Mouse (Mus musculus): ENCODE data around the gene Ppip5k2. TPM values are rescaled to one million over a fixed set of nuclear protein-coding genes. Genes with fewer than 3 reads are reported as not detected.

The Ppip5k2 gene
- total and polyA plus RNA-seq, 3 experiments: 10.0 to 94.3 (median 71.2) TPM

DNA sequence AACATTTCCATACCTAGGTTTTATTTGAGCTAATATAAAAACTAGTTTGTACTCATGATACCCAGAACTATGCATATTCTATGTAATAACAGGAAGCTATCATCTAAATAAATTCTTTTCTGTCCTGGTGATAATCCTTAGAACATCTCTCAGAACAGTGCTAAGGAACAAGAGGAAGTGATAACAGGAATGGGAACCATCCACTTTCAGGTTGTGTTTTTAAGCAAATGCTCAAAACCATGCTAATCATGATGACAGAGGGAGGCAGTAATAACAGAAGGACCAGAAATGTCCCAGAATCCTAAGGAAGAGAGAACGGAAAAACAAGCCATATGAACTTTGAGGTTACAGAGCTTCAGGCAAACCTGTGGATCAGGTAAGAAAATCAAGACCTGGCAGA is 72.9 kb downstream of the Ppip5k2 start:
- Histone ChIP-seq H3K9me3 (replicated peaks) (no peaks in the 10 kb centered on the region), H3K4me1 (ENCODE audit: insufficient read depth, low read depth, low read length) (no peaks in the 10 kb centered on the region), H3K4me3 (ENCODE audit: low read depth, low read length) (no peak overlapping the region), H3K36me3 (replicated peaks) (no peaks in the 10 kb centered on the region), H3K27me3 (ENCODE audit: insufficient read depth, low read length) (peaks cover 4% of the 10 kb centered on the region; the same call in 1 of the 2 replicates)
- TF ChIP-seq GATA2 (IDR thresholded peaks at IDR 0.05; ENCODE audit: borderline replicate concordance, low read depth, low read length) (no peak), TAL1 (conservative IDR thresholded peaks at IDR 0.05; ENCODE audit: low read depth, low read length) (no peak), POLR2AphosphoS5 (IDR thresholded peaks at IDR 0.05; ENCODE audit: insufficient replicate concordance, low read depth, low read length) (no peak), GATA1 (IDR thresholded peaks at IDR 0.05; ENCODE audit: borderline replicate concordance, low read length) (no peak), CTCF (IDR thresholded peaks at IDR 0.05; ENCODE audit: low read depth, low read length) (no peak)
- ATAC-seq (ENCODE audit: extremely low read depth, insufficient number of reproducible peaks, low FRiP score, poor library complexity, severe bottlenecking) (no peak), DNase-seq (ENCODE audit: low spot score) (no peak)

DNA sequence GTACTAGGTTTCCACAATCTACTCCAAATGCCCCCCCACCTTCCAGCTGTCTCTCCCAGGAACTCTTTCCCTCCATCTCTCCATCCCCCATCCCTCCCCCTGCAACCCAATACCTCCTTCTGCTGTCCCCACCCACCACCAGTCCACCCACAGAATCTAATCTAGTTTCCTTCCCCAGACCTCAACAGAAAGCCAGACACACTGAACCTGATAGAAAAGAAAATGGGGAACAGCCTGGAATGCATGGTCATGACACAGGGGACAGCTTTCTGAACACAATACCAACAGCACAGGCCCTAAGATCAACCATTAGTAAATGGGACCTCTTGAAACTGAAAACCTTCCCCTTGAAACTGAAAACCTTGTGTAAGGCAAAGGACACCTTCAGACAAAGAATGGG is 76.4 kb downstream of the Ppip5k2 start:
- Histone ChIP-seq H3K36me3 (replicated peaks) (no peaks in the 10 kb centered on the region), H3K27me3 (ENCODE audit: insufficient read depth, low read length) (no peaks in the 10 kb centered on the region), H3K9me3 (replicated peaks) (no peaks in the 10 kb centered on the region), H3K4me1 (ENCODE audit: insufficient read depth, low read depth, low read length) (no peaks in the 10 kb centered on the region), H3K4me3 (ENCODE audit: low read depth, low read length) (no peak overlapping the region)
- DNase-seq (ENCODE audit: low spot score) (no peak), ATAC-seq (ENCODE audit: extremely low read depth, insufficient number of reproducible peaks, low FRiP score, poor library complexity, severe bottlenecking) (no peak)
- TF ChIP-seq GATA2 (IDR thresholded peaks at IDR 0.05; ENCODE audit: borderline replicate concordance, low read depth, low read length) (no peak), CTCF (IDR thresholded peaks at IDR 0.05; ENCODE audit: low read depth, low read length) (no peak), POLR2AphosphoS5 (IDR thresholded peaks at IDR 0.05; ENCODE audit: insufficient replicate concordance, low read depth, low read length) (no peak), TAL1 (conservative IDR thresholded peaks at IDR 0.05; ENCODE audit: low read depth, low read length) (no peak), GATA1 (IDR thresholded peaks at IDR 0.05; ENCODE audit: borderline replicate concordance, low read length) (no peak)

DNA sequence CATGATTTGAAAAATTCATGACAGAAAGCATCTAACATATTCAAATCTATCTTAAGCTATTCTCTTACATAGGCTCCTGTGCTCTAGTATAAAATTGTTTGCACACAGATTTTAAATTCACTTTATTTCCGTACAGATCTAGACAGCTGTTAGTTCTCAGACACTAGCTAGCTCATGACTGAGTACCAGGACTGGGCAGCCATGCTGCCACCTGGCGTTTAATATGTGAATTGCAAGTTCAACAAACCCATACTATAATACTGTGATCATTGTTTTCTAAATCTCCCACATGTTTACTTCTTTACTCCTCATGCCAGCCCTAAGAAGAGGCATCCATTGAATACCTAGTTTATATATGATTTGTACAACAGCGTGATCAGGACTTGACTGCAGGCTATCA is 81.5 kb downstream of the Ppip5k2 start:
- H3K27me3 ChIP-seq (ENCODE audit: insufficient read depth, low read length): no peaks in the 10 kb centered on the region
- H3K9me3 ChIP-seq (replicated peaks): no peaks in the 10 kb centered on the region
- ATAC-seq (ENCODE audit: extremely low read depth, insufficient number of reproducible peaks, low FRiP score, poor library complexity, severe bottlenecking) (peak; percentile 77), DNase-seq (ENCODE audit: low spot score) (peak; percentile 14)
- TF ChIP-seq TAL1 (conservative IDR thresholded peaks at IDR 0.05; ENCODE audit: low read depth, low read length) (no peak), CTCF (IDR thresholded peaks at IDR 0.05; ENCODE audit: low read depth, low read length) (peak; percentile 75)
- H3K4me3 ChIP-seq (ENCODE audit: low read depth, low read length): no peak overlapping the region
- no peaks in the 10 kb centered on the region for H3K36me3 ChIP-seq (replicated peaks)
- H3K4me1 ChIP-seq (ENCODE audit: insufficient read depth, low read depth, low read length): no peaks in the 10 kb centered on the region

DNA sequence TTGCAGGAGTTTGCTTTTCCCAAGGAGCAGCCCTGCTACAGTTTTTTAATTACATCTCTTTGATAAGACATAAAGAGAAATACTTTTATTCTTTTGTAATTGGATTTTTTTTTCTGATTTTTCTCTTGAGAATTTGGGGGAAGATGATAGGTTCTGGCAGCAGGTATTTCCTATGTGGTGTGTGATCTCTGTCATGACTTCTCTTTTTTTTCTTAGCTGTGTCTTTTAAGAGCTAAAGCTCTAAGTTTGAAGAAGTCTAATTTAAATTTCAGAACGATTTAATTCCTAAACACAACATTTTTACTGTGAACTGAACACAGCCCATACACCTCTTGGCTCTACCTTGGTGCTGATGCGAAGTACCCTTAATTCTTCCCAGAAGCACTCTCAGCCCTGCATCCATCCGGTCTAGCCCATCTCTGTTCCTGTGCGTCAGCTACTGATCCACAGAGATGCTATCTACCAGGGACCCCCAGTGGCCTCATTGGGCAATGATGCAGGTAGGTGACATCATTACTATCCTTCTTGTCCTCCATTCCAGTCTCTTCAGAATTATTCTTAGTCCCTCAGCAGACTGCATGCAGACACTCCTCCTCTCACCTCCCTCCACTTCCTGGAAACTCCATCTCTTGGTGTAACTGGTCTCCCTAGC is 93.6 kb downstream of the Ppip5k2 start:
- TF ChIP-seq CTCF (IDR thresholded peaks at IDR 0.05; ENCODE audit: low read depth, low read length) (no peak), POLR2AphosphoS5 (IDR thresholded peaks at IDR 0.05; ENCODE audit: insufficient replicate concordance, low read depth, low read length) (no peak), GATA1 (IDR thresholded peaks at IDR 0.05; ENCODE audit: borderline replicate concordance, low read length) (no peak), GATA2 (IDR thresholded peaks at IDR 0.05; ENCODE audit: borderline replicate concordance, low read depth, low read length) (no peak), TAL1 (conservative IDR thresholded peaks at IDR 0.05; ENCODE audit: low read depth, low read length) (no peak)
- ATAC-seq (ENCODE audit: extremely low read depth, insufficient number of reproducible peaks, low FRiP score, poor library complexity, severe bottlenecking) (no peak), DNase-seq (ENCODE audit: low spot score) (no peak)
- H3K36me3 ChIP-seq (replicated peaks): no peaks in the 10 kb centered on the region
- H3K27me3 ChIP-seq (ENCODE audit: insufficient read depth, low read length): peaks cover 2% of the 10 kb centered on the region; the same call in 1 of the 2 replicates
- H3K9me3 ChIP-seq (replicated peaks): no peaks in the 10 kb centered on the region
- H3K4me1 ChIP-seq (ENCODE audit: insufficient read depth, low read depth, low read length): no peaks in the 10 kb centered on the region
- no peak overlapping the region for H3K4me3 ChIP-seq (ENCODE audit: low read depth, low read length)

DNA sequence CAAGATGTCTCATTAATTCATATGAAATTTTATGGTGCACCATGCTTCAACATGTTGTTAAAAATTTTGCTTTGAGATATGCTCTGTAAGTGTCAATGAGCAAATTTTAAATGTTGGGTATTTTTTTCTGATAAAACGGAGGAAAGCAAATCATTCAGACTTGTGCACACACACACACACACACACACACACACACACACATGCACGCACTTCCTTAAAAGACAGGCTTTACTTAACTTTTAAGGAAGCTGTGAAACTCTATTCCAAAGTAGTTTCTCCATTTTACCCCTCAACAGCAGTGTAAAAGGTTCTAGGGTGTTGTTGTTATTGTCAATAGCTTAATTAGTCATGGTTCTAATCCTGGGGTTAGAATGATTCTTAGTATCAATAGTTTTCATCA is 94.1 kb downstream of the Ppip5k2 start:
- no peaks in the 10 kb centered on the region for H3K36me3 ChIP-seq (replicated peaks)
- ATAC-seq (ENCODE audit: extremely low read depth, insufficient number of reproducible peaks, low FRiP score, poor library complexity, severe bottlenecking) (no peak), DNase-seq (ENCODE audit: low spot score) (no peak)
- H3K9me3 ChIP-seq (replicated peaks): no peaks in the 10 kb centered on the region
- TF ChIP-seq GATA1 (IDR thresholded peaks at IDR 0.05; ENCODE audit: borderline replicate concordance, low read length) (no peak), TAL1 (conservative IDR thresholded peaks at IDR 0.05; ENCODE audit: low read depth, low read length) (no peak), GATA2 (IDR thresholded peaks at IDR 0.05; ENCODE audit: borderline replicate concordance, low read depth, low read length) (no peak), CTCF (IDR thresholded peaks at IDR 0.05; ENCODE audit: low read depth, low read length) (no peak), POLR2AphosphoS5 (IDR thresholded peaks at IDR 0.05; ENCODE audit: insufficient replicate concordance, low read depth, low read length) (no peak)
- peaks cover 2% of the 10 kb centered on the region; the same call in 1 of the 2 replicates for H3K27me3 ChIP-seq (ENCODE audit: insufficient read depth, low read length)
- H3K4me1 ChIP-seq (ENCODE audit: insufficient read depth, low read depth, low read length): no peaks in the 10 kb centered on the region
- no peak overlapping the region for H3K4me3 ChIP-seq (ENCODE audit: low read depth, low read length)

- no peak for TF ChIP-seq CTCF (IDR thresholded peaks at IDR 0.05; ENCODE audit: low read depth, low read length)
- TF ChIP-seq GATA2 (IDR thresholded peaks at IDR 0.05; ENCODE audit: borderline replicate concordance, low read depth, low read length): no peak
- no peak for TF ChIP-seq TAL1 (conservative IDR thresholded peaks at IDR 0.05; ENCODE audit: low read depth, low read length)
- no peak for TF ChIP-seq GATA1 (IDR thresholded peaks at IDR 0.05; ENCODE audit: borderline replicate concordance, low read length)
- TF ChIP-seq POLR2AphosphoS5 (IDR thresholded peaks at IDR 0.05; ENCODE audit: insufficient replicate concordance, low read depth, low read length): no peak
- Histone ChIP-seq H3K4me3 (ENCODE audit: low read depth, low read length) (no peak overlapping the region), H3K4me1 (ENCODE audit: insufficient read depth, low read depth, low read length) (no peaks in the 10 kb centered on the region), H3K9me3 (replicated peaks) (no peaks in the 10 kb centered on the region), H3K36me3 (replicated peaks) (no peaks in the 10 kb centered on the region), H3K27me3 (ENCODE audit: insufficient read depth, low read length) (peaks cover 2% of the 10 kb centered on the region; the same call in 1 of the 2 replicates)
- peak; percentile 73 for ATAC-seq (ENCODE audit: extremely low read depth, insufficient number of reproducible peaks, low FRiP score, poor library complexity, severe bottlenecking)
- no peak for DNase-seq (ENCODE audit: low spot score)
These were observed 97.4 kb downstream of the Ppip5k2 start for GRCm38 (mm10) chr1:97672849-97673248.
